Mouse (Mus musculus): ENCODE results near the gene Atp13a1. TPM values are rescaled to one million over a fixed set of nuclear protein-coding genes. Genes with fewer than 3 reads are reported as not detected.

Gene Atp13a1
- polyA plus RNA-seq, 3 experiments from 2014 or later, result 19.0 to 20.5 (median 20.0) TPM

DNA sequence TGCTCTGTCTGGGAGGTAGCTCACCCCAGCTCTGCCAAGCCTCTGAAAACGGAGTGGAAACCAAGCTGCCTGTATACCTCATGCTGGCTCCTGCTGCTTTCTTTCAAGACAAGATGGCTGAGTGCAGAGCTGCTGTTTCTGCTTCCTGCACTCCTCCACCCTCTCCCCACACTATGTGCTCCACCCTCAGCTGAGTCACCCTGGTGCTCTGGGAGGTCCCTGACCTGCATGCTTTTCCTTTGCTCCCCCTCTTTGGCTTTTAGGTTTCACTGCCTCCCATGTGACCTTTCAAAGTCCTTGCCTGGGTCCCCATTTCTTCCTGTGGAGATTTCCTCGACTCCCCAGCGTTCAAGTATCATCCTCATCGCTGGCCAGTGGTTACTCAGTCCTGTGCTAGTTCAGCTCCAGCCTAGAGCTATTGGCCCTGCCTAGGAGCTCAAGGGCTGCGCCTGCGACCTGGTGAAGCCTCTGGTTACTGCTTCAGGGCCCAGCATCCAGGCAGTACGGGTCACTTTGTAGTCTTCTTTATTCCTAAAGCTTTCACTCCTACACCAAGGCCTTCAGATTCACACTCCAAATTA lies 60.1 kb downstream of the Atp13a1 start:
- no peak for ATAC-seq

DNA sequence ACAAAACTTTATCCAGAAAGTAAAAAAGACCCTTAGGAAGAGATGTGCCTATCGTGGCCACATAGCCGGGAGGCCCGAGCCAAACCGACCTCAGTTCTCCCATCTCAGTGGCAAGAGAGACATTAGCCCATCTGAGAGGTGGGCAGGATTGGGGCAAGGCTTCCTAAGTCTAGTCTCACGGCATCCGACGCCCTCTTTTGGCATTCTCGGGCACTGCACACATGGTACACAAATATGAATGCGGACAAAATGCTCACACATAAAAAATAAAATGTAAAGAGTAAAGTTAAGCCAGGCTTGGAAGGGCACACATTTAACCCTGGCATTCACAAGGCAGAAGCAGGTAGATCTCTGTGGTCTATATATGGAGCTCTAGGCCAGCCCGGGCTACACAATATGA lies 62.9 kb downstream of the Atp13a1 start:
- no peak for ATAC-seq

Other genes with a start within 250 kb of the Atp13a1 start
- gene Zfp868, start 165.6 kb upstream of the Atp13a1 start, polyA plus RNA-seq (2017; shearing (Covaris generic)), result 10 to 100 TPM; 32.3 to 43.1 (median 39.1) TPM
- under 1 TPM; 0.23 to 0.52 (median 0.25) TPM for gene Zfp964, start 136.7 kb upstream of the Atp13a1 start, polyA plus RNA-seq (2017; shearing (Covaris generic))
- gene Zfp869, start 80.4 kb upstream of the Atp13a1 start, polyA plus RNA-seq (2017; shearing (Covaris generic)), result 10 to 100 TPM; 36.0 to 57.8 (median 52.2) TPM
- gene Zfp963, start 41.2 kb upstream of the Atp13a1 start, polyA plus RNA-seq (2017; shearing (Covaris generic)), result 1 to 10 TPM; 3.8 to 8.4 (median 7.1) TPM
- 1 to 10 TPM in 2 of 3 experiments, under 1 TPM in 1; 0.96 to 2.6 (median 1.4) TPM for gene Gm20422, start 16.3 kb upstream of the Atp13a1 start, polyA plus RNA-seq (2017; shearing (Covaris generic))
- gene Zfp866, start within 50 bp of the Atp13a1 start, polyA plus RNA-seq (2017; shearing (Covaris generic)), result 10 to 100 TPM; 14.0 to 22.5 (median 16.0) TPM
- gene Gmip, start 17.5 kb downstream of the Atp13a1 start, polyA plus RNA-seq (2017; shearing (Covaris generic)), result 100 to 1,000 TPM in 1 of 3 experiments, 10 to 100 TPM in 2; 53.2 to 105 (median 79.3) TPM
- under 1 TPM; 0.18 to 0.77 (median 0.51) TPM for gene Lpar2, start 31.3 kb downstream of the Atp13a1 start, polyA plus RNA-seq (2017; shearing (Covaris generic))
- 10 to 100 TPM in 2 of 3 experiments, 1 to 10 TPM in 1; 7.5 to 20.8 (median 18.4) TPM for gene Pbx4, start 41.3 kb downstream of the Atp13a1 start, polyA plus RNA-seq (2017; shearing (Covaris generic))
- not detected for gene Cilp2, start 96.5 kb downstream of the Atp13a1 start, polyA plus RNA-seq (2017; shearing (Covaris generic))
- gene Tssk6, start 111.0 kb downstream of the Atp13a1 start, polyA plus RNA-seq (2017; shearing (Covaris generic)), result 1 to 10 TPM in 1 of 3 experiments, under 1 TPM in 1, not detected in 1; 0.35 to 1.2 TPM
- gene Ndufa13, start 111.4 kb downstream of the Atp13a1 start, polyA plus RNA-seq (2017; shearing (Covaris generic)), result 100 to 1,000 TPM; 194 to 284 (median 245) TPM
- 1 to 10 TPM in 1 of 3 experiments, under 1 TPM in 1, not detected in 1; 0.56 to 1.1 TPM for gene Yjefn3, start 111.5 kb downstream of the Atp13a1 start, polyA plus RNA-seq (2017; shearing (Covaris generic))
- gene Gatad2a, start 205.2 kb downstream of the Atp13a1 start, polyA plus RNA-seq (2017; shearing (Covaris generic)), result 10 to 100 TPM; 20.1 to 29.0 (median 23.2) TPM